Mouse (Mus musculus) E14TG2a.4 (cell line): ENCODE results near the gene Ptgir.

Experiments
- CTCF ChIP-seq: conservative IDR thresholded peaks from 2 replicates; pipeline ENCODE4 v1.5.1; 2014; ENCODE audit warnings: low read length
- POU5F1 ChIP-seq: IDR thresholded peaks from 2 replicates; pipeline ENCODE4 v1.6.1; 2014; ENCODE audit warnings: low read length, borderline replicate concordance

DNA sequence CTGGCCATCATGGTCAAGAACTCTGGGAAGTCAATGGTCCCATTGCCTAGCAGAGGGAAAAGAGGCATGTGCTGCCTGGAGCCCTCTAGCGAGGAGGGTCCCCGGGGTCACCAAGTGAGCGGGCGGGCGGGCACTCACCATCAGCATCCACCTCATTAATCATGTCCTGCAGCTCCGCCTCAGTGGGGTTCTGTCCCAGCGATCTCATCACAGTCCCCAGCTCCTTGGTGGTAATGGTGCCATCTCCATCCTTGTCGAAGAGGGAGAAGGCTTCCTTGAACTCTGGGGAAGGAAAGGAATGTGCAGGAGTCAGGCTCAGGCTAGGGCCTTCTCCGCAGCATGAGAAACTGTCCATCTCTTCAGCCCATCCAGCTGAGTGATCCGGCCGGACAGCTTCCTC lies 11.2 kb downstream of the Ptgir start:
- TF ChIP-seq CTCF, result no peak
- TF ChIP-seq POU5F1, result no peak
